Mouse (Mus musculus) olfactory bulb, adult 2 months (tissue): ENCODE results near the gene Klhl35.

Source experiments
- CTCF ChIP-seq: fragments of 200-500 bp; IDR thresholded peaks from 2 replicates; pipeline ENCODE4 v1.5.1; 2012; ENCODE audit warnings: low read depth, mild to moderate bottlenecking, low read length, moderate library complexity; ENCODE audit not compliant: insufficient read depth
- POLR2A ChIP-seq: fragments of 200-500 bp; IDR thresholded peaks from 2 replicates; pipeline ENCODE4 v1.6.1; 2012; ENCODE audit warnings: mild to moderate bottlenecking, low read depth, low read length, moderate library complexity; ENCODE audit not compliant: insufficient read depth

DNA sequence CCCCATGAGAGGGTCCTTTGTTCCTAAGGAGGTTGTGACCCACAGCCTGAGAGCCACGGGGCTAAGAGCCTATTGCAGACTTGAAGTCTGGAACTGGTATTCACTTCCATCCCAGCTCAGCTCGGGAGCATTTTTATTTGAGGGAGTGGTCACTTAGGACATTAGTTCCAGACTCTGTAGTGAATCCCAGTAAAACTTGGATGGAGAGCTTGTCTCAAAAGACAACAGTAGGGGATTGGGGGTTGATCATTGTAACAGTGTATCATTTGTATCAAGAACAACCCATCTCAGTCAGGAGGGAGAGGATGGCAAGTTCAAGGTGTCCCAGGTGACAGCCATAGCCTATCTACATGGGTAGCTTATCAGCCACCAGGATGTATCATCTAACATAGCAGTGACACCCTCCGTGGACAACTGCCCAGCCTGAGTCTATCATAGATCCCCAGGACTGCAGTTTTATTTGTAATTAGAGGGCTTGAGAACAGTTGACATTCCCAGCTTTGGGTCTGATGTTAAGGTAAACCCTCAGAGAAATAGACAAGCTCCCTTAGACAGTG is 10.8 kb downstream of the Klhl35 start:
- TF ChIP-seq CTCF (no peak), POLR2A (no peak)
